Comparison of ENCODE assay signal across 9 mouse cellular contexts in the genomic region with DNA sequence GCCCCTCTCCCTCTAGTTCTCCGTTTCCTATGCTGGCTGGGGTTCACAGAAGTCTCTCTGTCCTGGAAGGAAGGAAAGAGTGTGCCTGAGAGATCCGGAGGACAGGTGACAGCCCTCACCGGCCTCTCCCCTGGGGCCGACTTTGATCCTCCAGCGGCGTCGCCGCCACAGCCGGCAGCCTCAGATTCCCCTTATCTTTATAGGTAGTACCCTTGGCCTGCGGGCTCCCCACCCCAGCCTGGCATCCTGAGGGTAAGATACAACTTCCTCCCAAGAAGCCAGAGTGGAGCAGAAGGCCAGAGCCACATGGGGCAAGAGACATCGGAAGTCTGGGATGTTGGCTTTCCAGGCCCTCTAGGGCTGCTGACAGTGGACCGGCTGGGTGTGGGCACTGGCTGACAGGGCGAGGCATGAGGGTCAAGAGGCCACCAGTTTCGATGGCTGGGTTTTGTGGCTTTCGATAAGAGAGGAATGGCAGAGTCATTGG. TPM values are rescaled to one million over a fixed set of nuclear protein-coding genes. Genes with fewer than 3 reads are reported as not detected.
DNase-seq lines count a peak whose midpoint lies in the region; ATAC-seq lines count a peak whose summit lies in the region.
"Had no signal": no experiment of that assay in that cellular context is flagged by ENCODE, and none has a peak within 500 bp of the region (broad histone marks: within the 10 kb centered on the region; RNA-seq: fewer than 3 reads in every experiment).

No protein-coding gene starts in this region.

- 0 out of 2 replicates have a peak overlapping the region, but pooled peaks have one; percentile 13 for H3K4me2 ChIP-seq in midbrain, embryonic 11.5 days
- no peak overlapping the region; the same call in 1 of the 2 replicates for H3K4me2 ChIP-seq in midbrain, embryonic 14.5 days (ENCODE audit: low read length)
- H3K4me2 ChIP-seq in limb, embryonic 13.5 days (replicated peaks), result peak overlapping the region; percentile 33
- H3K4me2 ChIP-seq in stomach, embryonic 15.5 days, result peak overlapping the region; percentile 46

- peak; percentile 41 for DNase-seq in adrenal gland, adult 2 months
- DNase-seq in adrenal gland, postnatal 10 days, result no peak
- DNase-seq in midbrain, embryonic 11.5 days (ENCODE audit: low spot score, missing footprints), result peak; percentile 88
- no peak for DNase-seq in midbrain, embryonic 14.5 days
- no peak for DNase-seq in right cerebral cortex, adult 18-20 months
- no peak for DNase-seq in gastrocnemius, postnatal 14 days

- peaks cover 34% of the 10 kb centered on the region for H3K4me1 ChIP-seq in midbrain, embryonic 11.5 days (ENCODE audit: control insufficient read depth, insufficient read depth, low read length)
- peaks cover 35% of the 10 kb centered on the region for H3K4me1 ChIP-seq in midbrain, embryonic 14.5 days (ENCODE audit: control insufficient read depth, insufficient read depth, low read length)
- peaks cover 55% of the 10 kb centered on the region for H3K4me1 ChIP-seq in limb, embryonic 13.5 days
- H3K4me1 ChIP-seq in stomach, embryonic 15.5 days, result peaks cover 40% of the 10 kb centered on the region

- peaks cover 36% of the 10 kb centered on the region for H3K27me3 ChIP-seq in midbrain, embryonic 11.5 days (ENCODE audit: control insufficient read depth, insufficient read depth, low read length)
- peaks cover 7% of the 10 kb centered on the region for H3K27me3 ChIP-seq in midbrain, embryonic 14.5 days (ENCODE audit: control insufficient read depth, insufficient read depth, low read length)
- H3K27me3 ChIP-seq in limb, embryonic 13.5 days, result peaks cover 42% of the 10 kb centered on the region
- H3K27me3 ChIP-seq in stomach, embryonic 15.5 days (replicated peaks), result peaks cover 27% of the 10 kb centered on the region

- no peak overlapping the region for H3K4me3 ChIP-seq in midbrain, embryonic 11.5 days (ENCODE audit: low read depth, low read length)
- no peak overlapping the region for H3K4me3 ChIP-seq in midbrain, embryonic 14.5 days (replicated peaks; ENCODE audit: low read depth, low read length)
- no peak overlapping the region for H3K4me3 ChIP-seq in limb, embryonic 13.5 days
- H3K4me3 ChIP-seq in stomach, embryonic 15.5 days (replicated peaks), result no peak overlapping the region

- no peak overlapping the region for H3K27ac ChIP-seq in midbrain, embryonic 11.5 days (ENCODE audit: low read depth, low read length)
- H3K27ac ChIP-seq in midbrain, embryonic 14.5 days (replicated peaks; ENCODE audit: low read depth, low read length), result no peak overlapping the region
- no peak overlapping the region for H3K27ac ChIP-seq in limb, embryonic 13.5 days
- H3K27ac ChIP-seq in stomach, embryonic 15.5 days, result peak overlapping the region; percentile 71

- H3K9ac ChIP-seq in midbrain, embryonic 11.5 days (ENCODE audit: low read length), result no peak overlapping the region
- H3K9ac ChIP-seq in midbrain, embryonic 14.5 days (replicated peaks; ENCODE audit: low read length), result no peak overlapping the region
- no peak overlapping the region; the same call in 1 of the 2 replicates for H3K9ac ChIP-seq in limb, embryonic 13.5 days
- 0 out of 2 replicates have a peak overlapping the region, but pooled peaks have one; percentile 9 for H3K9ac ChIP-seq in stomach, embryonic 15.5 days

- H3K9me3 ChIP-seq in midbrain, embryonic 11.5 days (ENCODE audit: control insufficient read depth, low read length), result no peaks in the 10 kb centered on the region
- H3K9me3 ChIP-seq in midbrain, embryonic 14.5 days (ENCODE audit: control insufficient read depth, low read length), result no peaks in the 10 kb centered on the region
- H3K9me3 ChIP-seq in limb, embryonic 13.5 days, result no peaks in the 10 kb centered on the region
- no peaks in the 10 kb centered on the region for H3K9me3 ChIP-seq in stomach, embryonic 15.5 days

- ATAC-seq in midbrain, embryonic 11.5 days (ENCODE audit: low FRiP score), result no peak
- no peak for ATAC-seq in midbrain, embryonic 14.5 days (ENCODE audit: low FRiP score, low TSS enrichment)
- no peak for ATAC-seq in limb, embryonic 13.5 days (ENCODE audit: low FRiP score, low read depth)
- ATAC-seq in stomach, embryonic 15.5 days (ENCODE audit: insufficient read depth, low FRiP score, low read depth), result no peak
- ATAC-seq: activated CD4-positive, CD25-positive, alpha-beta regulatory T cell, adult 4 months had no signal

- 19% methylated on average over 15 of the region's 15 CpGs for WGBS in midbrain, embryonic 11.5 days
- WGBS in midbrain, embryonic 14.5 days, result 19% methylated on average over 15 of the region's 15 CpGs
- 12% methylated on average over 15 of the region's 15 CpGs for WGBS in limb, embryonic 13.5 days
- 13% methylated on average over 15 of the region's 15 CpGs for WGBS in stomach, embryonic 15.5 days

- intact Hi-C loops in gastrocnemius, postnatal 14 days (cut with DNase I; ENCODE audit: low total_unique reads), result no loop called here

- H3K36me3 ChIP-seq in midbrain, embryonic 11.5 days (ENCODE audit: control insufficient read depth, insufficient read depth, low read length), result no peaks in the 10 kb centered on the region
- H3K36me3 ChIP-seq in midbrain, embryonic 14.5 days (ENCODE audit: control insufficient read depth, insufficient read depth, low read length), result no peaks in the 10 kb centered on the region
- no peaks in the 10 kb centered on the region for H3K36me3 ChIP-seq in limb, embryonic 13.5 days
- H3K36me3 ChIP-seq in stomach, embryonic 15.5 days, result no peaks in the 10 kb centered on the region

RNA-seq across cellular contexts. Expression of gene Epha2, which starts 13.5 kb away (rescaled TPM):
- 10 to 100 TPM; 11.7 to 19.4 TPM for total RNA-seq in adrenal gland, adult 2 months (2021)
- 18.0 and 24.1 TPM in 2 replicates for polyA plus RNA-seq in adrenal gland, adult 2 months (2012; rRNA removed)
- total RNA-seq in adrenal gland, postnatal 10 days (2021), result 10 to 100 TPM; 13.4 to 18.1 TPM
- polyA plus RNA-seq in midbrain, embryonic 11.5 days (2014; fragmentation: Nextera tagmentation; extraction: Ambion mirVana), result 2.2 and 2.5 TPM in 2 replicates
- 1.2 and 1.7 TPM in 2 replicates for polyA plus RNA-seq in midbrain, embryonic 14.5 days (2014; fragmentation: Nextera tagmentation; extraction: Ambion mirVana)
- 2.6 and 3.9 TPM in 2 replicates for polyA plus RNA-seq in limb, embryonic 13.5 days (2015; fragmentation: Nextera tagmentation; extraction: Ambion mirVana)
- polyA plus RNA-seq in stomach, embryonic 15.5 days (2015; fragmentation: Nextera tagmentation; extraction: Ambion mirVana), result 5.9 and 7.3 TPM in 2 replicates
- total RNA-seq in gastrocnemius, postnatal 14 days (2021), result 1 to 10 TPM; 2.9 to 3.7 TPM
- polyA plus RNA-seq: activated CD4-positive, CD25-positive, alpha-beta regulatory T cell, adult 4 months had no signal

RNA-seq across cellular contexts. Expression of gene Arhgef19, which starts 48.3 kb away (rescaled TPM):
- 10 to 100 TPM; 50.9 to 65.1 TPM for total RNA-seq in adrenal gland, adult 2 months (2021)
- 58.3 and 75.8 TPM in 2 replicates for polyA plus RNA-seq in adrenal gland, adult 2 months (2012; rRNA removed)
- total RNA-seq in adrenal gland, postnatal 10 days (2021), result 10 to 100 TPM; 29.0 to 31.0 TPM
- polyA plus RNA-seq in midbrain, embryonic 11.5 days (2014; fragmentation: Nextera tagmentation; extraction: Ambion mirVana), result 0.47 and 0.61 TPM in 2 replicates
- 0.84 and 0.89 TPM in 2 replicates for polyA plus RNA-seq in midbrain, embryonic 14.5 days (2014; fragmentation: Nextera tagmentation; extraction: Ambion mirVana)
- 8.1 and 10.9 TPM in 2 replicates for polyA plus RNA-seq in limb, embryonic 13.5 days (2015; fragmentation: Nextera tagmentation; extraction: Ambion mirVana)
- 20.9 and 24.3 TPM in 2 replicates for polyA plus RNA-seq in stomach, embryonic 15.5 days (2015; fragmentation: Nextera tagmentation; extraction: Ambion mirVana)
- total RNA-seq in gastrocnemius, postnatal 14 days (2021), result 1 to 10 TPM; 1.3 to 1.4 TPM
- polyA plus RNA-seq: activated CD4-positive, CD25-positive, alpha-beta regulatory T cell, adult 4 months had no signal

Comparison
In these comparisons a context has a peak if more than half of its experiments do, and no peak if none do; other contexts are left out.
1. DNase-seq: peak in adrenal gland, adult 2 months (single experiment) and midbrain, embryonic 11.5 days (single experiment); none in adrenal gland, postnatal 10 days (single experiment), midbrain, embryonic 14.5 days (single experiment), right cerebral cortex, adult 18-20 months (single experiment) and gastrocnemius, postnatal 14 days (single experiment).